Mouse (Mus musculus): ENCODE measurements around the gene Gdf5. TPM values are rescaled to one million over a fixed set of nuclear protein-coding genes. Genes with fewer than 3 reads are reported as not detected.

Gdf5 gene
- not detected in 2 replicates for total RNA-seq (2017)

DNA sequence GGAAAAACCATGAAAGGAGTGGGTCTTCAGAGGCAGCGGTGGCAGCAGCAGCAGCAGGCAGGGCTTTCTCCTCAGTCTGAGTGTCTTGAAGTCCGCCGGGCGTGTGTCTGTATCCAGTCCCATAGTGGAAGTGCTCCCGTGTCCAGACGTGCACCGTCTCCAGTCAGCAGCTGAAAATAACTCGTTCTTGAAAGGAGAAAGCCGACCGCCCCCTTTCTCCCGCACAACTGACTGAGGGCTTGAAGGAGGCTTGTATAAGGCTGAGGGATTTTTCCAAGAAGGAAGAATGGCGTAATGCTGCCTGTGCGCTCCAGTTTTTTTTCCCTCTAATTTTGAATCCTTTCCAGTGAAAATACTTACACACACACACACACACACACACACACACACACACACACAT lies at the start of gene Gdf5:
Gene Gdf5 (minus strand): TSS at position 244 of the 400 bp plus-strand sequence.
- ATAC-seq (replicated peaks in 1 of 2; ENCODE audit: insufficient read depth in 1 of 2, low FRiP score in 2 of 2, low TSS enrichment in 1 of 2, low read depth in 1 of 2, poor library complexity in 2 of 2, severe bottlenecking in 2 of 2) = no peak

- no peak for ATAC-seq (replicated peaks in 1 of 2; ENCODE audit: insufficient read depth in 1 of 2, low FRiP score in 2 of 2, low TSS enrichment in 1 of 2, low read depth in 1 of 2, poor library complexity in 2 of 2, severe bottlenecking in 2 of 2)
These were observed 46.7 kb upstream of the Gdf5 start for GRCm38 (mm10) chr2:155991863-155992321.

- no peak for ATAC-seq (replicated peaks in 1 of 2; ENCODE audit: insufficient read depth in 1 of 2, low FRiP score in 2 of 2, low TSS enrichment in 1 of 2, low read depth in 1 of 2, poor library complexity in 2 of 2, severe bottlenecking in 2 of 2)
These were observed 46.0 kb upstream of the Gdf5 start for GRCm38 (mm10) chr2:155991151-155991550.

GRCm38 (mm10) chr2:155989085-155989484 lies 43.9 kb upstream of the Gdf5 start:
- ATAC-seq (replicated peaks in 1 of 2; ENCODE audit: insufficient read depth in 1 of 2, low FRiP score in 2 of 2, low TSS enrichment in 1 of 2, low read depth in 1 of 2, poor library complexity in 2 of 2, severe bottlenecking in 2 of 2) = peak in 1 of 2 experiments; percentile 29; a peak in 1 of 4 replicates

- no peak for ATAC-seq (replicated peaks in 1 of 2; ENCODE audit: insufficient read depth in 1 of 2, low FRiP score in 2 of 2, low TSS enrichment in 1 of 2, low read depth in 1 of 2, poor library complexity in 2 of 2, severe bottlenecking in 2 of 2)
These were observed 42.0 kb upstream of the Gdf5 start for GRCm38 (mm10) chr2:155987131-155987530.

- no peak for ATAC-seq (replicated peaks in 1 of 2; ENCODE audit: insufficient read depth in 1 of 2, low FRiP score in 2 of 2, low TSS enrichment in 1 of 2, low read depth in 1 of 2, poor library complexity in 2 of 2, severe bottlenecking in 2 of 2)
These were observed 40.6 kb upstream of the Gdf5 start for GRCm38 (mm10) chr2:155985776-155986175.

DNA sequence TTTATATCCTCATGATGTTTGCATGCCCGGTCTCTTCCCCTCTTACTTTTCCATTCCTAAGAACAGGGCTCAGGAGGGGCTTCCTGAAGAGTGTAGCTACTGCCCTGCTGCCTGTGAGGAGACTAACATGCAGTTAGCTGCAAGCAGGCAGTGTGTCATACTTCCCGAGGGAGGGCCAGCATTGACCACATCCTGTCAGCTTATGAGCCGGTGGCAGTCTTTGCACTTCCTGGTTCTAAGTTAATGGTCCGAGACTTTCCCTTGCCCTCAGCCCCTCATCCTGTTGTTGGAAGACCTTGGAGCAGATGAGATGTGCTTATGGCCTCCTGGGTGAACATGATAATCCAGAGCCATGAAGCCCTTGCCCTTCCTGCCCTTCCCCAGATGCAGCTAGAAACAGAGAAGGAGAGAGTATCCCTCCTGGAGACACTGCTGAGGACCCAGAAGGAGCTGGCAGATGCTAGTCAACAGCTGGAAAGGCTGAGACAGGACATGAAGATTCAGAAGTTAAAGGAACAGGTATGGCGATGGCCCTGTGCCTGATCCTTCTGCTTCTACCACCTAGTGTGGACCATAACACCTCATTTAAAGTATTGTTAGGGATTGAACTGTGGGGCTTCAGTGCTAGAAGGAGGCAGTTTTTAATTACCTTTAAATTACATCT lies 34.3 kb upstream of the Gdf5 start:
- ATAC-seq (replicated peaks in 1 of 2; ENCODE audit: insufficient read depth in 1 of 2, low FRiP score in 2 of 2, low TSS enrichment in 1 of 2, low read depth in 1 of 2, poor library complexity in 2 of 2, severe bottlenecking in 2 of 2) = peak; percentile 89 to 99

DNA sequence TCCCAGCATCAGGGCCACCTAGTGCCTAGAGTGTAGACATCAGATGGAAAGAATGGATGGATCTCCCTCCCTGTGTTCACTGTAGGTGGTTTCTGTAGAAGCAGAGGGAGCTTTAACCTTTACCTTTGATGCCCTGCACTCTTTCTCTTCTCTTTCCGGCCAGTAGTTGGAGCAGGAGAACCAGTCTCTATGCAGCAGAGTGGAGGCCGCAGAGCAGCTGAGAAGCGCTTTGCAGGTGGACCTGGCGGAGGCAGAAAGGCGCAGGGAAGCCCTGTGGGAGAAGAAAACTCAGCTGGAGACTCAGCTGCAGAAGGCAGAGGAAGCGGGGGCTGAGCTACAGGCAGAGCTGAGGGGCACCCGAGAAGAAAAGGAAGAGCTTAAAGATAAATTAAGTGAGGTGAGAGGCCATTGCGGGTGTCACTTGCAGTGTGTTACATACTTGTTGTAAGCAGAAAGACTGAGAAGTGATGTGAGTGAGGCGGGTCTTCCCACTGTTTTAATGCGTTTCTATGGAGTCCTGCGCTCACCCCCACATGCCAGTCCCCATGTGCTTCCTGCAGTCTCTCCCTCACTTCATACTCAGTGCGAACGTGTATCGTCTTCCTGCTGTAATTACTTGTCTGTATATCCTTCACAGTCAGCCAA lies 29.0 kb upstream of the Gdf5 start:
- ATAC-seq (replicated peaks in 1 of 2; ENCODE audit: insufficient read depth in 1 of 2, low FRiP score in 2 of 2, low TSS enrichment in 1 of 2, low read depth in 1 of 2, poor library complexity in 2 of 2, severe bottlenecking in 2 of 2) = no peak

- no peak for ATAC-seq (replicated peaks in 1 of 2; ENCODE audit: insufficient read depth in 1 of 2, low FRiP score in 2 of 2, low TSS enrichment in 1 of 2, low read depth in 1 of 2, poor library complexity in 2 of 2, severe bottlenecking in 2 of 2)
These were observed 28.2 kb upstream of the Gdf5 start for GRCm38 (mm10) chr2:155973348-155973747.

- 0 out of 4 replicates have a peak, but pooled peaks of 1 of the 2 experiments have one; percentile 12 for ATAC-seq (replicated peaks in 1 of 2; ENCODE audit: insufficient read depth in 1 of 2, low FRiP score in 2 of 2, low TSS enrichment in 1 of 2, low read depth in 1 of 2, poor library complexity in 2 of 2, severe bottlenecking in 2 of 2)
These were observed 17.8 kb upstream of the Gdf5 start for GRCm38 (mm10) chr2:155962991-155963390.

DNA sequence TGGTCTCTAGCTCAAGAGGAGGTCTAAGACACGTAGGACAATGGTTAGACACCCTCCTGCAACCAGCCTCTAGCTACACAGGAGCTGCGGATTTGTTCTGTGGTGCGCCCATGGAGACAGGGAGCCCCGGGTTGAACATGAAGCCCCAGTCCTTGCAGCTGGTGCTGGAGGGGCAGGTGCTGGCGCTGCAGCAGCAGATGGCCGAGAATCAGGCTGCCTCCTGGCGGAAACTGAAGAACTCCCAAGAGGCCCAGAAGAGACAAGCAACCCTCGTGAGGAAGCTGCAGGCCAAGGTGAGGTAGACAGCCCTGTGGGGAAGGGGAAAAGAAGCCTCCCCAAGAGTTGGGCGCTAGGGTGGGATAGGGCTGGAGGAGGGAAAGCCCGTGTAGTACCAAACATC lies 16.7 kb upstream of the Gdf5 start:
- ATAC-seq (replicated peaks in 1 of 2; ENCODE audit: insufficient read depth in 1 of 2, low FRiP score in 2 of 2, low TSS enrichment in 1 of 2, low read depth in 1 of 2, poor library complexity in 2 of 2, severe bottlenecking in 2 of 2) = no peak

- no peak for ATAC-seq (replicated peaks in 1 of 2; ENCODE audit: insufficient read depth in 1 of 2, low FRiP score in 2 of 2, low TSS enrichment in 1 of 2, low read depth in 1 of 2, poor library complexity in 2 of 2, severe bottlenecking in 2 of 2)
These were observed 14.8 kb upstream of the Gdf5 start for GRCm38 (mm10) chr2:155959981-155960380.

DNA sequence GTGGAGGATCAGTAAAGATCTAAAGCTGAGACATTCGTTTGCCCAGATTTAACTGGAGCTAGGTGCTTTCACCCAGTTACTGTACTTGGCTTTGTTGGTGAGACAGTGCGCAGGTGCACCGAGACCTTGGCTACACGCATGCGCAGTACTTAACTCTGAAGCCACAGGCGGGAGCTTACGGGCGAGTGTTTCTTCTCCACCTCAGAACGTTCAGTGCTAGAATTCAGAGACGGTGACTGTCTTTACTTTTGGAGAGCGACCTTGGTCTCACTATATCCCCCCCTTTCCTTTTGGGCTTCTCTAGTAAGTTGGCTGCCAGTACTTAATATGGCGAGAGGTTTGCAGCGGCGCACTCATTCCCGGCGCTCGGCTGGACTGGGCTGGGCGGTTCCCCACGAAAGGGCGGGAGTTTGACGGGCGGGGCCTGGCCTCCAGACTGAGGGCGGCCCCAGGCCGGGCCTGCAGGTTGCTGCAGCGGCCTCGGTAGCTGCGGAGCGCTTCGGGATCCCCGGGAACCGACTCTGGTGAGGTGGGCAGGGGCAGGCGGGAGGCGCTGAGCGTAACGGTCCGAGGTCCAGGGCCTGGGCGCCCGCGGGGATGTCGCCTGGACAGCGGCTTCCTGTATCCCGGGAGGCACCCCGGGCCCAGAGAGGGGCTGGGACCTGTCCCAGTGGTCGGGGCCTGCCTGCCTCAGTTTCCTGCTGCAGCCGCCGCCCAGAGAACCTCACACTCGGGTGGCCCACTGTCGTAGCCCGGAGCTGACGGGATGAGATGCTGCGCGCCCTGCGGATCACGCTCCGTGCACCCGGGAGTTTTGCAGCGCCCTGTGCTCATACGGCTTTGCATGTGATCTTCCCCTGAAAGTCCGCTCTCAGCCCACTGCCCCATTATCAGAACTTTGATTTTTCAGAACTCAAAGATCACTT lies 11.2 kb upstream of the Gdf5 start, which contains the start of gene Cep250:
Gene Cep250 (plus strand): TSS at position 325 of the 926 bp plus-strand sequence.
- ATAC-seq (replicated peaks in 1 of 2; ENCODE audit: insufficient read depth in 1 of 2, low FRiP score in 2 of 2, low TSS enrichment in 1 of 2, low read depth in 1 of 2, poor library complexity in 2 of 2, severe bottlenecking in 2 of 2) = peak; percentile 92 to 97

DNA sequence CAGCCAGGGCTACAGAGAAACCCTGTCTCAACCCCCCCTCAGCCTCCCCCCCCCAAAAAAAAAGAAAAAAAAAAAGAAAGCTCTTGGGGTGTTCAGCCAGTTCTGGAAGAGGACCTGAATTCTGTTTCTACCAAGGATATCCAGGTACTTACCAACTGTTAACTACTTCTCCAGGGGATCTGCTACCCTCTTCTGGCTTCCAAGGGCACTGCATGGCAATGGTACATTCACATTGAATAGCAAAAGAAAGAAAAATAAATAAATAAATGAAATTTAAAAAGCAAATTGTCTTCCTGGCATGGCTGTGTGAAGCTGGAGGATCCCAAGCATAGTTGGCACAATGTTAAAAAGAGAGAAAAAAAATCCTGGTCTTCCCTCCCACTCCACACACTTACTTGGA lies 6.8 kb upstream of the Gdf5 start:
- ATAC-seq (replicated peaks in 1 of 2; ENCODE audit: insufficient read depth in 1 of 2, low FRiP score in 2 of 2, low TSS enrichment in 1 of 2, low read depth in 1 of 2, poor library complexity in 2 of 2, severe bottlenecking in 2 of 2) = 0 out of 4 replicates have a peak, but pooled peaks of 1 of the 2 experiments have one; percentile 46

DNA sequence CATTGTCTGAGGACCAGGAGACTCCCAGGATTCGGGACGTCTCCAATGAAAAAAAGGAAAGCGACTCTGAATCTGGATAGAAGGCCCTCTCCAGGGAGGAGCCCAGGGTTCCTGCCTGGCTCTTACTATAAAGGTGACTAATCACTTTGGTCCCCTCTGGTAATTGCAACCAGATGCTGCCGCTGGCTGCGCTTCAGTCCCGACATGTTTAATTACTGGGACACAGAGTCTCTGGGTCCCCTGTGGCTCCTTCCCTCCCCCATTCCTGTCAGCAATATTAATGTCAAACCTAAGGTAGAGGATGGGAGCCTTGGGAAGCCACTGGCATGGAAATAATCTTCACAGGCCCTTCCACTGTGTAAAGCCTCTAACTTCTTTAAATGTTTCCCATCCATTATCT lies 4.2 kb upstream of the Gdf5 start:
- ATAC-seq (replicated peaks in 1 of 2; ENCODE audit: insufficient read depth in 1 of 2, low FRiP score in 2 of 2, low TSS enrichment in 1 of 2, low read depth in 1 of 2, poor library complexity in 2 of 2, severe bottlenecking in 2 of 2) = no peak

DNA sequence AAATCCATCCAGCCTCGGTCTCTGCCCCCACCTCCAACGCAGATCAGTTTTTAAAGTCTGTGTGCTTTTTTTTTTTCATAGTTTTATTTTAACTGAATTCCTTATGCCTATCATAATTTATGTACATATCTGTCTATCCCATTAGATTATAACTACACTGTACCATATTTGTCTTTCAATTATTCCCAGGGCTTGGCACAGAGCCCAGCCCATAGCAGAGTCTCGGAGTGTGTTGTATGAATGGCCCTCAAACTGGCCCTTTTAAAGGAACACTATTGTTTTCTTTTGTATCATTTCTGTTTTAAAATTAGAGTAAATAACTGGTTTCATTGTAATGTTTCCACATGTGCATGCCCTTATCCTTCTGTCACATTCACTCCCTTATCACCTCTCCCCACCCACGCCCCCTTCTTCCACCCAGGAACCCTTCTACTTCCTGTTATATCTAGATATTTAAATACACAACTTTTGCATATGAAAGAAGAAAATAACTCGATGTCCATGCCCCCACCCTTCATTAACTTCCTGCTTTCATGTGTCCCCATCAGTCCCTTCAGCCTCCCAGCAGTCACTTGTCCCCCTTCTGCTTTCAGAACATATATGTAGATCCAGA lies 2.3 kb upstream of the Gdf5 start:
- ATAC-seq (replicated peaks in 1 of 2; ENCODE audit: insufficient read depth in 1 of 2, low FRiP score in 2 of 2, low TSS enrichment in 1 of 2, low read depth in 1 of 2, poor library complexity in 2 of 2, severe bottlenecking in 2 of 2) = no peak

DNA sequence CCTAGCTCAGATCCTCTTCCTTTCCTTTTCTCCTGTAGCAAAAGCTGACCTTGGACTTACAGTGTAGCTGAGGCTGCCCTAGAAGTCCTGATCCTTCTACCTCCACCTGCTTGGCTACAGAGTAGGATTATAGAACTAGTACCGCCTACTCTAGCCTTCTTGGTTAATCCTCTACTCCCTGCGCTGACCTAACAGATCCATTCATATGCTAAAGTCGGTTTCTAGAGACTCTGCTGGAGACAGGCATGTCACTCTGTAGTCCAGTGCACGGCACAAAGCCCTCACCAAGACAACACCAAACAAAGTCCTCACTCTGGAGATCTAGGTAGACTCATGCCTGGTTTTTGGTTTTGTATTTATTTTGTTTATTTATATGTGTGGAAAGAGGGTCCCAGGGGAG lies 1.3 kb upstream of the Gdf5 start:
- ATAC-seq (replicated peaks in 1 of 2; ENCODE audit: insufficient read depth in 1 of 2, low FRiP score in 2 of 2, low TSS enrichment in 1 of 2, low read depth in 1 of 2, poor library complexity in 2 of 2, severe bottlenecking in 2 of 2) = no peak

Data from hematopoietic stem cell, adult 5-6 weeks (primary cell).